Mouse (Mus musculus) Patski (cell line): ENCODE data around the gene Shroom3. TPM values are rescaled to one million over a fixed set of nuclear protein-coding genes. Genes with fewer than 3 reads are reported as not detected.

Source experiments
- ATAC-seq: fragments of 100-300 bp; one replicate; pipeline ENCODE4 v1.8.0; 2021
- CTCF ChIA-PET: fragments of 350-600 bp; sonication (Branson Sonifier 250); formaldehyde crosslinking; loops from one replicate; lab custom pipeline; 2022; ENCODE audit warnings: inconsistent platforms; lab: Charles Lee
- POLR2A ChIA-PET: fragments of 350-600 bp; sonication (Branson Sonifier 250); formaldehyde crosslinking; loops from one replicate; lab custom pipeline; 2022; ENCODE audit warnings: antibody characterized with exemption, inconsistent platforms; lab: Charles Lee
- DNase-seq: peaks from one replicate; pipeline ENCODE4 v3.0.0-alpha.2; 2011; ENCODE audit warnings: low read depth, low spot score
- H3K27me3 ChIP-seq: fragments of 371-371 bp; one replicate; pipeline ENCODE4 v1.5.1; 2021
- CTCF ChIP-seq: fragments of 100-300 bp; IDR thresholded peaks from one replicate; pipeline ENCODE4 v1.5.1; 2021
- in situ Hi-C: fragments of 300-500 bp; cut with MboI; formaldehyde crosslinking; loops from 3 replicates; pipeline ENCODE4 v1.11.1; 2018; ENCODE audit warnings: low pct_unique_long_range_greater_than_20kb, mixed read lengths
- polyA plus RNA-seq: library from polyadenylated mRNA; unstranded; gene quantifications from one replicate; pipeline ENCODE4 v1.2.3, GENCODE M21; 2021

Gene Shroom3
- polyA plus RNA-seq, 1 experiment from 2014 or later, result 206 TPM

GRCm38 (mm10) chr5:92712621-92713395 lies 29.6 kb downstream of the Shroom3 start:
- ChIA-PET POLR2A (no interaction called here), CTCF (interaction anchor here (0.7 to 1.7 kb wide), 6 partner anchors 12 to 33 kb away, joined by 3 to 6 read pairs (median 4); no protein-coding TSS in a partner anchor)
- TF ChIP-seq CTCF, result no peak
- in situ Hi-C loops, result no loop called here
- no peaks in the 10 kb centered on the region for H3K27me3 ChIP-seq
- ATAC-seq (no peak), DNase-seq (no peak)

- H3K27me3 ChIP-seq, result no peaks in the 10 kb centered on the region
- CTCF ChIA-PET, result interaction anchor here (1.2 to 2.3 kb wide), 3 partner anchors 34 to 239 kb away, joined by 3 to 7 read pairs (median 3); no protein-coding TSS in a partner anchor
- in situ Hi-C loops, result no loop called here
- ATAC-seq (no peak), DNase-seq (no peak)
- POLR2A ChIA-PET, result no interaction called here
- no peak for TF ChIP-seq CTCF
These were observed 31.7 kb downstream of the Shroom3 start for GRCm38 (mm10) chr5:92714886-92715285.

- ChIA-PET CTCF (interaction anchor here (1.2 to 2.3 kb wide), 3 partner anchors 34 to 239 kb away, joined by 3 to 7 read pairs (median 3); no protein-coding TSS in a partner anchor), POLR2A (interaction anchor here (0.6 kb wide), 1 partner anchor 201 kb away, joined by 5 read pairs; no protein-coding TSS in a partner anchor)
- no peaks in the 10 kb centered on the region for H3K27me3 ChIP-seq
- ATAC-seq (no peak), DNase-seq (no peak)
- no peak for TF ChIP-seq CTCF
- in situ Hi-C loops, result no loop called here
These were observed 32.1 kb downstream of the Shroom3 start for GRCm38 (mm10) chr5:92715319-92715718.

GRCm38 (mm10) chr5:92715890-92716289 lies 32.7 kb downstream of the Shroom3 start:
- CTCF ChIA-PET, result interaction anchor here (1.4 to 2.3 kb wide), 3 partner anchors 12 to 37 kb away, joined by 3 to 7 read pairs (median 6); no protein-coding TSS in a partner anchor

GRCm38 (mm10) chr5:92717666-92718360 lies 34.6 kb downstream of the Shroom3 start:
- in situ Hi-C loops, result no loop called here
- TF ChIP-seq CTCF, result no peak
- no peaks in the 10 kb centered on the region for H3K27me3 ChIP-seq
- ATAC-seq (no peak), DNase-seq (no peak)
- ChIA-PET CTCF (interaction anchor here (0.7 to 2.0 kb wide), 2 partner anchors 10 kb away, joined by 4 to 6 read pairs; no protein-coding TSS in a partner anchor), POLR2A (interaction anchor here (0.6 kb wide), 1 partner anchor 14 kb away, joined by 5 read pairs; no protein-coding TSS in a partner anchor)

More at GRCm38 (mm10) chr5:92715890-92716289, 32.7 kb downstream of the Shroom3 start:
- DNase-seq (no peak), ATAC-seq (no peak)
- no peak for TF ChIP-seq CTCF
- H3K27me3 ChIP-seq, result no peaks in the 10 kb centered on the region
- POLR2A ChIA-PET, result interaction anchor here (0.6 kb wide), 1 partner anchor 200 kb away, joined by 5 read pairs; no protein-coding TSS in a partner anchor
- in situ Hi-C loops, result no loop called here

- ChIA-PET CTCF (interaction anchor here (0.6 to 1.8 kb wide), 4 partner anchors 9 to 251 kb away, joined by 3 to 4 read pairs (median 4); no protein-coding TSS in a partner anchor), POLR2A (no interaction called here)
- in situ Hi-C loops, result no loop called here
- no peak for TF ChIP-seq CTCF
- DNase-seq (no peak), ATAC-seq (no peak)
- no peaks in the 10 kb centered on the region for H3K27me3 ChIP-seq
These were observed 35.6 kb downstream of the Shroom3 start for GRCm38 (mm10) chr5:92718856-92719255.

GRCm38 (mm10) chr5:92721610-92722009 lies 38.4 kb downstream of the Shroom3 start:
- CTCF ChIA-PET, result interaction anchor here (0.9 to 4.4 kb wide), 5 partner anchors 12 to 602 kb away, joined by 3 to 19 read pairs (median 4); no protein-coding TSS in a partner anchor
- in situ Hi-C loops, result no loop called here
- H3K27me3 ChIP-seq, result no peaks in the 10 kb centered on the region
- DNase-seq (no peak), ATAC-seq (no peak)
- POLR2A ChIA-PET, result no interaction called here
- no peak for TF ChIP-seq CTCF

GRCm38 (mm10) chr5:92725935-92726334 lies 42.7 kb downstream of the Shroom3 start:
- ChIA-PET POLR2A (interaction anchor here (1.0 to 1.4 kb wide), 2 partner anchors 27 to 41 kb away, joined by 3 to 4 read pairs; no protein-coding TSS in a partner anchor), CTCF (interaction anchor here (0.7 to 4.8 kb wide), 7 partner anchors 40 to 439 kb away, joined by 3 to 51 read pairs (median 4); partner anchors contain the start of gene Shroom3)
- no peak for DNase-seq
- in situ Hi-C loops, result loop anchor here (5.0 kb wide), 2 partner anchors 44 to 226 kb away; partner anchors contain the start of gene Shroom3
- TF ChIP-seq CTCF, result peak; percentile 84
- no peak for ATAC-seq
- no peaks in the 10 kb centered on the region for H3K27me3 ChIP-seq

GRCm38 (mm10) chr5:92728252-92728828 lies 45.1 kb downstream of the Shroom3 start:
- H3K27me3 ChIP-seq, result no peaks in the 10 kb centered on the region
- ChIA-PET CTCF (interaction anchor here (0.7 to 4.8 kb wide), 72 partner anchors 9 to 595 kb away, joined by 3 to 51 read pairs (median 5); partner anchors contain the start of genes Ccdc158, Sept11 and Shroom3), POLR2A (interaction anchor here (0.5 to 3.0 kb wide), 5 partner anchors 17 to 146 kb away, joined by 3 to 9 read pairs (median 3); no protein-coding TSS in a partner anchor)
- in situ Hi-C loops, result loop anchor here (5.0 kb wide), 2 partner anchors 46 to 224 kb away; partner anchors contain the start of gene Shroom3
- DNase-seq (no peak), ATAC-seq (peak; percentile 73)
- TF ChIP-seq CTCF, result peak; percentile 91
